Mouse (Mus musculus): ENCODE measurements around the gene Tanc2.

GRCm38 (mm10) chr11:105927065-105928030 lies 337.6 kb downstream of the Tanc2 start:
- peak; percentile 95 for TF ChIP-seq CTCF (IDR thresholded peaks at IDR 0.05; ENCODE audit: low read depth)
- no peak for TF ChIP-seq EP300 (optimal IDR thresholded peaks at IDR 0.05)

Measured in stomach, postnatal 0 days (tissue).